Mouse (Mus musculus) intestine, embryonic 14.5 days (tissue): Measurements from ENCODE around the gene Gm45062. TPM values are rescaled to one million over a fixed set of nuclear protein-coding genes. Genes with fewer than 3 reads are reported as not detected.

ENCODE experiments used
- ATAC-seq: fragments of 200-750 bp; cut with Nextera tagmentation; replicated peaks from 2 replicates; pipeline ENCODE4 v1.8.0; 2017; ENCODE audit warnings: low read depth, moderate number of reproducible peaks, moderate TSS enrichment, moderate library complexity; ENCODE audit not compliant: low FRiP score, low TSS enrichment
- DNase-seq: peaks from one replicate; pipeline ENCODE4 v3.0.0-alpha.2; 2018; ENCODE audit warnings: low spot score
- H3K27ac ChIP-seq: fragments of 300-500 bp; sonication (generic); 2 replicates; pipeline ENCODE4 v1.5.1; 2014; ENCODE audit warnings: low read depth, mild to moderate bottlenecking, control low read depth
- H3K27me3 ChIP-seq: fragments of 300-500 bp; sonication (generic); replicated peaks from 2 replicates; pipeline ENCODE4 v1.6.1; 2014; ENCODE audit warnings: low read length, control low read depth; ENCODE audit not compliant: control insufficient read depth, insufficient read depth
- H3K36me3 ChIP-seq: fragments of 300-500 bp; sonication (generic); 2 replicates; pipeline ENCODE4 v1.6.1; 2014; ENCODE audit warnings: low read length, control low read depth; ENCODE audit not compliant: control insufficient read depth, insufficient read depth
- H3K4me1 ChIP-seq: fragments of 300-500 bp; sonication (generic); replicated peaks from 2 replicates; pipeline ENCODE4 v1.6.1; 2014; ENCODE audit warnings: low read length, control low read depth, mixed read lengths; ENCODE audit not compliant: control insufficient read depth, insufficient read depth
- H3K4me2 ChIP-seq: fragments of 300-500 bp; sonication (generic); 2 replicates; pipeline ENCODE4 v1.6.1; 2014; ENCODE audit warnings: low read length
- H3K4me3 ChIP-seq: fragments of 300-500 bp; sonication (generic); 2 replicates; pipeline ENCODE4 v1.5.1; 2014; ENCODE audit warnings: low read depth, low read length, control low read depth, mixed read lengths
- H3K9ac ChIP-seq: fragments of 300-500 bp; sonication (generic); 2 replicates; pipeline ENCODE4 v1.6.1; 2014; ENCODE audit warnings: mild to moderate bottlenecking, low read length
- H3K9me3 ChIP-seq: fragments of 300-500 bp; sonication (generic); 2 replicates; pipeline ENCODE4 v1.6.1; 2016; ENCODE audit warnings: low read length, control low read depth; ENCODE audit not compliant: control insufficient read depth
- WGBS: fragments of 180-500 bp; shearing (Covaris S2); extraction: QIAGEN DNeasy Blood & Tissue Kit; methylation state at CpG from one replicate; pipeline ENCODE4 v1.1.7; 2014; 5-methylcytosine and 5-hydroxymethylcytosine counted together
- polyA plus RNA-seq: library from polyadenylated mRNA; unstranded; fragments of >200 nt; fragmentation: Nextera tagmentation; extraction: Ambion mirVana; gene quantifications from 2 replicates; pipeline ENCODE4 v1.2.1, GENCODE M21; 2014

Gm45062 gene
- polyA plus RNA-seq, 1 experiment from 2014 or later: 8.6 TPM

GRCm38 (mm10) chr6:8408332-8408731, 149.1 kb downstream of the Gm45062 start:
- H3K36me3 ChIP-seq: no peaks in the 10 kb centered on the region
- H3K4me1 ChIP-seq: no peaks in the 10 kb centered on the region
- no peak overlapping the region for H3K27ac ChIP-seq
- no peak for ATAC-seq
- no peak overlapping the region for H3K9ac ChIP-seq
- H3K4me3 ChIP-seq: no peak overlapping the region
- no peaks in the 10 kb centered on the region for H3K27me3 ChIP-seq
- H3K9me3 ChIP-seq: no peaks in the 10 kb centered on the region
- H3K4me2 ChIP-seq: no peak overlapping the region
- DNase-seq: no peak
- 71% methylated on average over 2 of the region's 2 CpGs for WGBS

DNA sequence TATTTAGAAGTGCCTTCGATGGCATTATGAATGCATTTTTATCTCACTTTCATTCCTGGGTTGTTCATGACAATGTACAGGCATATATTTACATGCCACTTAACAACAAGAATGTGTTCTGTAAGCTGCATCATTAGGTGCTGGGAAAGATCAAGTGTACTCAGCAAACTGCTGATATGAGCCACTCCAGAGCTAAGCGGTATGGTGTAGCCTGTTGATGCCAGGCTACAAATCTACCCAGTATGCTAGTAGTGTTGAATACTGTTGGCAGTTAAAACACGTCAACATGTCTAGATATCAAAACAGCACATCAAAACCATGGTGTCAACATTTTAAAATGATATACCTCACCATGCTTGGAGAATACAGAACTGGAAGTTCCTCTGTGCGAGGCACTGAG, 150.6 kb downstream of the Gm45062 start:
- no peak overlapping the region for H3K4me2 ChIP-seq
- no peaks in the 10 kb centered on the region for H3K9me3 ChIP-seq
- H3K4me3 ChIP-seq: no peak overlapping the region
- no peaks in the 10 kb centered on the region for H3K27me3 ChIP-seq
- no peak for DNase-seq
- 88% methylated on average over 4 of the region's 4 CpGs for WGBS
- H3K36me3 ChIP-seq: no peaks in the 10 kb centered on the region
- no peak for ATAC-seq
- H3K9ac ChIP-seq: no peak overlapping the region
- no peaks in the 10 kb centered on the region for H3K4me1 ChIP-seq
- H3K27ac ChIP-seq: no peak overlapping the region

DNA sequence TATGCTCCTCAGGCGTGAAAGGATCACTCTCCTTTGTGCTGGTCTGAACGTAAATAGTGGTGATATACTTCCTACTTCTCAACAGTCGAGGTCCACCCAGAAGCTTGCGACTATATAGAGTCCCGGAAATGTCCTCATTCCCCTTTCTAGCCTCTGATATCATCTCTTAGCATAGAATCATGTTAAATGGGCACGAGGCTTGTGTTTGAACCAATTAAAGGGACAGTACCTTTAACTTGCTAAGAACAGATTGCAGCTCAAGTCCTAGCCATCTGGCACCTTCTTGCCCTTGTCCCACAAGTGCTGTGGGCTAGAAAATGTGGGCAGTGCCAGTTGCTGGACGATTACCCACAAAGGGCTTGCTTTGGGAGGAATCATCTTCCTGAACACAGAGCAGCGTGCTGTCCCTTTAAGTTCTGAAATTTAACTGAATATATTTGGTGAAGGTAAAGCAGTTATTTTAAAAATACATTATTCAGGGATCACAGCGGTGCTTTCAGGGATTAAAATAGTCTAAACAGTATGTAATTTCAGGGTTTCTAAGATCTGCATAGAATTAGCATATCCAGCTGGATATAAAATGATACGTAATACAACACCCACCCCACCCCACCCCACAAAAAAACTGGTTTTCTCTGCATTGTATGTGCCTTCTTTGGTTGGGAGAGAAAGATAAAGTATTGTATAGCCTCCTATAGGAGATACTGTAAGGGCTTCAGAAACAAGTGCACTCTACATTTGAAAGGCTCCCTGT, 153.8 kb downstream of the Gm45062 start:
- Histone ChIP-seq H3K27me3 (no peaks in the 10 kb centered on the region), H3K4me3 (no peak overlapping the region), H3K9ac (no peak overlapping the region), H3K27ac (no peak overlapping the region), H3K4me1 (no peaks in the 10 kb centered on the region), H3K36me3 (no peaks in the 10 kb centered on the region), H3K9me3 (no peaks in the 10 kb centered on the region), H3K4me2 (no peak overlapping the region)
- 73% methylated on average over 10 of the region's 10 CpGs for WGBS
- no peak for DNase-seq
- no peak for ATAC-seq

DNA sequence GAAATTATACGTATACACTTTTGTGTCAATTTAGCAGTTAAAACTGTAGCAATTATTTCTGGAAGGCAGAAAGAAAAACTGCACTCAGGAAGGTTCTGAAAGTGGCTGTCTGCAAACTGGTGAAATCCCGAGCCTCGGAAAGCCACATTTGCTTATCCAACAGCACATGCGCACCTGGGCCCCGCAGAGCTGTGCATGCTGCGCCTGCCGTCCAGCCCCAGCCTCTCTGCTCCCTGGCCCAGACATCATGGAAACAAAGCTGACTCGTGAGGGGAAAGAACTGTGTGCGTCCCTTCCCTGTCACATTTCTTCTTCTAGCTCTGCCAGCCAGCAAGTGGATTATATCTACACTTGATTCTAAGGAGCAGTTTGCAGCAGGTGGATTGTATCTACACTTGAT, 154.8 kb downstream of the Gm45062 start:
- Histone ChIP-seq H3K4me2 (no peak overlapping the region), H3K4me3 (no peak overlapping the region), H3K27ac (no peak overlapping the region), H3K4me1 (no peaks in the 10 kb centered on the region), H3K9me3 (no peaks in the 10 kb centered on the region), H3K27me3 (no peaks in the 10 kb centered on the region), H3K36me3 (no peaks in the 10 kb centered on the region), H3K9ac (no peak overlapping the region)
- 59% methylated on average over 9 of the region's 9 CpGs for WGBS
- no peak for ATAC-seq
- no peak for DNase-seq

- no peak for DNase-seq
Measured at GRCm38 (mm10) chr6:8415823-8416222, 156.6 kb downstream of the Gm45062 start.

DNA sequence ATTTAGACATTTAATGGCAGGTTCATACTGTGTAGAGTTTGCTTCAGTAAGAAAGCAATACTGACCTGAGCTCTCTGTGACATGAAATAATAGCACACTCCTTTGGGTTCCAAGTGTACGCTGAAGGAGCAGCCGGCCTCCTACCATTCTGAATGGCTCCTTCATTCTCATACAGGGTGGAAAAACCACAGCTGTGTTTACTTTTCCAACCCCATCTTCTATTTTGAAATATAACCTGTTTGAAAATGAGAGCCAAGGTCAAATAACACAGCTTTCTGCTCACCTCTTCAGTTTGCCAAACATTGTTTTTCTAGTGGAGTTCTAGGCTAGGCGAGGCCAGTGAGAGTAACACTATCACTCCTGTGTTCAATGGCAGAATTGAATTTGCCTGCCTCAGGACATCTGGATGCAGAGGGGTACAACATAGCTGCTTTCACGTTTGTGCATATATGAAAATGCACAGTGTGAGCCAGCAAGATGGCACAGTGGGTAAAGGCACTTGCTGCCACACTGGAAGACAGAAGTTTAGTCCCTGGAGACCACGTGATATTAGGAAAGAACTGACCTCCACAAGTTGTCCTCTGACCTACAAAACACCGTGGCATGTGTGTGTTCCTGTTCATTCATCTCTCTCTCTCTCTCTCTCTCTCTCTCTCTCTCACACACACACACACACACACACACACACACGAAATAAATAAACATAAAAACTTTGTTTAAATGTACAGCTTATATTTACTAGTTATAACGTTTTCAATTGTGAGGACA, 157.7 kb downstream of the Gm45062 start:
- Histone ChIP-seq H3K4me3 (no peak overlapping the region), H3K9me3 (no peaks in the 10 kb centered on the region), H3K9ac (no peak overlapping the region), H3K4me2 (no peak overlapping the region), H3K27ac (no peak overlapping the region), H3K27me3 (no peaks in the 10 kb centered on the region), H3K4me1 (no peaks in the 10 kb centered on the region), H3K36me3 (no peaks in the 10 kb centered on the region)
- 47% methylated on average over 8 of the region's 8 CpGs for WGBS
- ATAC-seq: no peak
- DNase-seq: no peak

More at GRCm38 (mm10) chr6:8415823-8416222, 156.6 kb downstream of the Gm45062 start:
- Histone ChIP-seq H3K4me1 (no peaks in the 10 kb centered on the region), H3K4me2 (no peak overlapping the region), H3K9me3 (no peaks in the 10 kb centered on the region), H3K27ac (no peak overlapping the region), H3K36me3 (no peaks in the 10 kb centered on the region), H3K9ac (no peak overlapping the region), H3K27me3 (no peaks in the 10 kb centered on the region), H3K4me3 (no peak overlapping the region)
- 93% methylated on average over 5 of the region's 5 CpGs for WGBS
- no peak for ATAC-seq

DNA sequence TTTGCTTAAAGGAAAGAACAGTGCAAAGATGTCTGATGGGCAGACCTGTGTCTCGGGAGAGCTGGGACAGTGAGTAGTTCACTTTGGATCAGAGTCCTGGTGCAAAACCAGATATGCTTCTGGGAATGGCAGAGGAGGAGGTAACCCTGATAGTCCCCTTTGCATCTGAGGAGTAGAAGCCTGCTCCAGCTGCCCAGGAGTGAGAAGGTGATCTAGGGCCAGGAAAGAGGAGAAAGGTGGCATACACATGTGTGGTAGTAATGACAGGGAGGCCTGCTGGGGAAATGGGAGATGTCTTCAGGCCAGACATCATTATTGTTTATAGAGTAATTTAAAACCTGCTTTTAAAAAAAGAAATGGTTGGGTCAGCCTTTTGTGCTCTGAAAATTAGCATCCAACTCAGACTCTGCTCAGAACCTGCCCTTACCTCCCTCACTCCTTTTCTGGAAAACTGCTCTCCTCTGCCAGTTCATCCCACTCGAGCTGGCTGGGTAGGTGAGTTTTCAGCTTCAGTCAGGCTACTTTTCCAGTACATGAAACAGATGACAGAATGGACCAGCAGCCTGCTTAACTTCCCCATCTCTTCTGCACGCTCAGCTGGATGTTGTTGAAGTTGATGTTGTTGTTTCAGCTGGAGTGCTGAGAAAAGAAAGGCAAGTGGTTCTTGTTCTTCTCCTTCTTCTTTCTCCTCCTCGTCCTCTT, 160.4 kb downstream of the Gm45062 start:
- DNase-seq (no peak), ATAC-seq (no peak)
- no peak overlapping the region for H3K27ac ChIP-seq
- H3K9ac ChIP-seq: no peak overlapping the region
- H3K9me3 ChIP-seq: no peaks in the 10 kb centered on the region
- H3K4me1 ChIP-seq: no peaks in the 10 kb centered on the region
- 52% methylated on average over 4 of the region's 4 CpGs for WGBS
- H3K36me3 ChIP-seq: no peaks in the 10 kb centered on the region
- H3K4me2 ChIP-seq: no peak overlapping the region
- no peak overlapping the region for H3K4me3 ChIP-seq
- no peaks in the 10 kb centered on the region for H3K27me3 ChIP-seq

GRCm38 (mm10) chr6:8420187-8420503, 160.9 kb downstream of the Gm45062 start:
- Histone ChIP-seq H3K9me3 (no peaks in the 10 kb centered on the region), H3K27me3 (no peaks in the 10 kb centered on the region), H3K4me1 (no peaks in the 10 kb centered on the region), H3K27ac (no peak overlapping the region), H3K9ac (no peak overlapping the region), H3K4me2 (no peak overlapping the region), H3K36me3 (no peaks in the 10 kb centered on the region), H3K4me3 (no peak overlapping the region)
- ATAC-seq (no peak), DNase-seq (no peak)
- 90% methylated on average over 1 of the region's 1 CpGs for WGBS
